Mouse (Mus musculus) ES-E14 (cell line): ENCODE measurements around the gene Kncn. TPM values are rescaled to one million over a fixed set of nuclear protein-coding genes. Genes with fewer than 3 reads are reported as not detected.

Source experiments
- DNase-seq: peaks from one replicate; pipeline ENCODE4 v3.0.0-alpha.2; 2013; ENCODE audit warnings: low read depth, low spot score
- H3K27ac ChIP-seq: 2 replicates; pipeline ENCODE4 v1.5.1; 2012; ENCODE audit warnings: low read depth, mild to moderate bottlenecking, low read length, moderate library complexity, mixed read lengths; ENCODE audit not compliant: poor library complexity, insufficient read depth, severe bottlenecking
- H3K36me3 ChIP-seq: 2 replicates; pipeline ENCODE4 v1.6.1; 2012; ENCODE audit warnings: mild to moderate bottlenecking, low read length, moderate library complexity, mixed read lengths; ENCODE audit not compliant: control insufficient read depth, poor library complexity, insufficient read depth, severe bottlenecking
- H3K4me1 ChIP-seq, 2 experiments: fragments of 150-350 bp in 1 of 2; sonication (generic) in 1 of 2; 2 replicates each; pipeline ENCODE4 v1.6.1; 2012; ENCODE audit warnings: low read length in 2 of 2, mild to moderate bottlenecking in 1 of 2, mixed read lengths in 1 of 2; ENCODE audit not compliant: control insufficient read depth in 2 of 2, insufficient read depth in 2 of 2, poor library complexity in 1 of 2
- H3K4me3 ChIP-seq, 2 experiments: fragments of 150-350 bp in 1 of 2; sonication (generic) in 1 of 2; 2 replicates each; pipeline ENCODE4 v1.5.1; 2012; ENCODE audit warnings: low read length in 2 of 2, low read depth in 1 of 2, mild to moderate bottlenecking in 1 of 2, mixed read lengths in 1 of 2; ENCODE audit not compliant: insufficient read depth in 1 of 2, poor library complexity in 1 of 2, severe bottlenecking in 1 of 2
- H3K9ac ChIP-seq: 2 replicates; pipeline ENCODE4 v1.6.1; 2012; ENCODE audit warnings: low read depth, mild to moderate bottlenecking, low read length, mixed read lengths; ENCODE audit not compliant: poor library complexity, insufficient read depth, severe bottlenecking
- H3K9me3 ChIP-seq: fragments of 150-350 bp; sonication (generic); 2 replicates; pipeline ENCODE4 v1.6.1; 2012; ENCODE audit warnings: low read depth, mild to moderate bottlenecking, low read length; ENCODE audit not compliant: control insufficient read depth, insufficient read depth
- CHD2 ChIP-seq: IDR thresholded peaks from 2 replicates; pipeline ENCODE4 v1.6.1; 2014; ENCODE audit warnings: mild to moderate bottlenecking, low read depth, low read length, inconsistent platforms
- HCFC1 ChIP-seq: IDR thresholded peaks from 2 replicates; pipeline ENCODE4 v1.6.1; 2012; ENCODE audit warnings: low read length, inconsistent platforms, borderline replicate concordance; ENCODE audit not compliant: insufficient read depth
- MAFK ChIP-seq: IDR thresholded peaks from 2 replicates; pipeline ENCODE4 v1.6.1; 2014; ENCODE audit warnings: mild to moderate bottlenecking, low read depth, low read length, inconsistent platforms; ENCODE audit not compliant: insufficient read depth
- ZC3H11A ChIP-seq: IDR thresholded peaks from 2 replicates; pipeline ENCODE4 v1.6.1; 2012; ENCODE audit warnings: low read depth, mild to moderate bottlenecking, inconsistent platforms, low read length, borderline replicate concordance
- ZNF384 ChIP-seq: IDR thresholded peaks from 2 replicates; pipeline ENCODE4 v1.6.1; 2012; ENCODE audit warnings: low read depth, low read length, inconsistent platforms
- in situ Hi-C, 2 experiments: fragments of 600-800 bp; cut with MboI; formaldehyde crosslinking; loops; one replicate each; pipeline ENCODE4 v1.15.1; 2025; ENCODE audit warnings: low sequenced_read_pairs in 2 of 2, inconsistent platforms in 1 of 2; ENCODE audit not compliant: unreplicated experiment in 2 of 2
- total RNA-seq: library from RNA; depleted of rRNA; stranded (reverse); fragments of 300-350 nt; gene quantifications from 2 replicates; pipeline ENCODE4 v1.2.3, GENCODE M21; 2012

Kncn gene
- total RNA-seq, 1 experiment = not detected

GRCm38 (mm10) chr4:115890553-115890952, 6.4 kb downstream of the Kncn start, which contains the start of gene 6430628N08Rik:
Gene 6430628N08Rik, plus strand, starts transcription at chr4:115890665.
- DNase-seq = no peak
- no peaks in the 10 kb centered on the region for H3K36me3 ChIP-seq
- H3K4me1 ChIP-seq = peaks cover 0 to 4% of the 10 kb centered on the region in 2 experiments; a peak in 1 of 4 replicates
- H3K9me3 ChIP-seq = no peaks in the 10 kb centered on the region
- no peak within 1 kb of the TSS for H3K9ac ChIP-seq
- no peak within 1 kb of the TSS for H3K27ac ChIP-seq
- H3K4me3 ChIP-seq = peak within 1 kb of the TSS; percentile 34 to 52; a peak in 2 of 4 replicates
- TF ChIP-seq HCFC1 (no peak), ZC3H11A (no peak), CHD2 (no peak), ZNF384 (no peak), MAFK (no peak)
- in situ Hi-C loops = loop anchor here in 1 of 2 experiments (10.0 kb wide), 1 partner anchor 156 kb away; the partner anchor contains the start of gene Efcab14

DNA sequence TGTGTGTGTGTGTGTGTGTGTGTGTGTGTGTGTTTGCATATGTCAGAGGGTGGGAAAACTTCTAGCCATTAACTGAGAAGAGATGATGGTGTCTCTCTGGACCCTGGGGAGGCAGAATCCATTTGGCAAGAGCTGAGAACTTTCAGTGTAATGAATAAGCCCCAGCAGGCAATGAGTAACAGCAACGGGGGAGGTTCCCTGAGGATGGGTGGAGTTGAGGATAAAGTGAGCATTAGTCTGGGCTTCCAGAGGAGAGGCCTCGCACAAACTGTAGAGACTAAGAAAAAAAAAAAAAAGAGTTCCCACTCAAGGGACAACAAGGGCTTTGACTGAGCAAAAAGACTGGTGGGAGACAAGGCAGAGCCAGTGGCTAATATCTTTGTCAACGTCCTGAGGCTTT, 10.1 kb downstream of the Kncn start:
- DNase-seq = peak; percentile 26
- H3K36me3 ChIP-seq = no peaks in the 10 kb centered on the region
- no peak overlapping the region for H3K27ac ChIP-seq
- TF ChIP-seq ZNF384 (no peak), HCFC1 (no peak), CHD2 (no peak), MAFK (no peak), ZC3H11A (no peak)
- peaks cover 0 to 4% of the 10 kb centered on the region in 2 experiments; a peak in 1 of 4 replicates for H3K4me1 ChIP-seq
- H3K9ac ChIP-seq = no peak overlapping the region
- no peak overlapping the region for H3K4me3 ChIP-seq
- in situ Hi-C loops = loop anchor here in 1 of 2 experiments (10.0 kb wide), 1 partner anchor 159 kb away; the partner anchor contains the start of gene Efcab14
- no peaks in the 10 kb centered on the region for H3K9me3 ChIP-seq

DNA sequence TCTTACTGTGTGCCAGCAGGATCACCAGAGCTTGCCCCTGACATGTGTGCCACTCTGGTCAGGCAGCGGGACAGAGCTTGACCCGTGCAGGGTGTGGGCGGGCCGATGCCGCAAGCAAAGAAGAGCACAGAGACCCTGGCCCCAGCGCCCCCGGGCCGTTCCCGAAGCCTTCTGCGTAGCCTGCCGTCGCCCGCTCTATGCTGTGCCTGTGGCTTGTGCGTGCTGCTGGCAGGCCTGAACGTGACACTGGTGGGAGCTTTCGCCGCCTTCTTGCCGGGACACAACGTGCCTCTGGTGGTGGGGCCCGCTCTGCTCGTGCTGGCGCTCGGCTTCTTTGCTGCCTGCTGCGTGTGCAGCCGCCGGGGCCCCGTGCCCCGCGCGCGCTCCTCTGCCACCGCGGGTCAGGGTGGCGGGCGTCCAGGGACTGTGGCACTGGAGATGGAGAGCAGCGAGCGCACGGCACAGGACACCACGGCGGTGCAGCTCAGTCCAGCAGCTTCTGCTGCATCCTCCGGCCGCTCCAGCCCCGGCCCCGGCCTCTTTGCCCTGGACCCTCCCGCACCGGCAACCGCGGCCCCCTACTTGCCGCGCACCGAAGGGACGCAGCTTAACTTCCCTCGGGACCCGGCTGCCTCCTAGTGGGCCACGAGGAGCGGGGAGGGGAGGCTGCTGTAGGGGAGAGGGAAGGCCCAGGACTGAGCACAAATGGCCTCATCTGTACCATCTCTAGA, 13.9 kb downstream of the Kncn start:
- Histone ChIP-seq H3K9ac (peak overlapping the region; percentile 50), H3K9me3 (no peaks in the 10 kb centered on the region), H3K4me1 (peaks cover 0 to 3% of the 10 kb centered on the region in 2 experiments; a peak in 1 of 4 replicates), H3K4me3 (peak overlapping the region; percentile 63 to 75), H3K36me3 (no peaks in the 10 kb centered on the region), H3K27ac (no peak overlapping the region)
- in situ Hi-C loops = loop anchor here in 1 of 2 experiments (10.0 kb wide), 1 partner anchor 163 kb away; the partner anchor contains the start of gene Efcab14
- TF ChIP-seq HCFC1 (no peak), ZC3H11A (no peak), MAFK (no peak), ZNF384 (no peak), CHD2 (no peak)
- peak; percentile 33 for DNase-seq

GRCm38 (mm10) chr4:115902816-115903215, 18.6 kb downstream of the Kncn start:
- peak; percentile 98 for TF ChIP-seq ZNF384
- no peak for TF ChIP-seq HCFC1
- TF ChIP-seq ZC3H11A = peak; percentile 92
- no peak for TF ChIP-seq MAFK
- TF ChIP-seq CHD2 = no peak
- Histone ChIP-seq H3K4me3 (no peak overlapping the region), H3K36me3 (no peaks in the 10 kb centered on the region), H3K9me3 (no peaks in the 10 kb centered on the region), H3K9ac (no peak overlapping the region), H3K27ac (no peak overlapping the region), H3K4me1 (no peaks in the 10 kb centered on the region)
- DNase-seq = peak; percentile 56
- in situ Hi-C loops = loop anchor here in 1 of 2 experiments (10.0 kb wide), 1 partner anchor 82 kb away; no protein-coding TSS in a partner anchor
